Mouse (Mus musculus): Measurements from ENCODE around the gene Tmem201. TPM values are rescaled to one million over a fixed set of nuclear protein-coding genes. Genes with fewer than 3 reads are reported as not detected.
A peak's percentile ranks its signal among the peaks of the same experiment; 100 is the strongest.

Tmem201 gene
- total and polyA plus RNA-seq, 2 experiments from 2014 or later, result 48.5 to 67.8 TPM

DNA sequence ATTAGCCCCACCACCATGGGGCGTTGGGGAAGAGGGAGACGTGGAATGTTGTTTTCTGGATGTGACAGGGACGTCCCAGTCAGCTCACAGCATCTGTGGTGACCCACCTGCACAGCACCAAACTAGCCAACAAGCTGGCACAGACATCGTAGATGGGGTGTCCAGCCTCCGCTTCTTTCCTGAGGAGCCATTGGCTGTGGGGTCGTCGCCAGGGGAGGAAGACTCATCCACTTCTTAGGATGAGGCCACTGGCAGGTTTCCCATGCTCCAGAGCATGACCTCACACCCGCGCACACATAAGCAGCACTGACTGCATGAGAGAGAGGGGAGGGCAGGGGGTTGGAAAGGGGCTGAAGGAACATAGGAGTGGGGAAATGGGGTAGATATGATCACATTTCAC lies 42.1 kb upstream of the Tmem201 start:
- Histone ChIP-seq H3K4me3 (ENCODE audit: low read depth, low read length) (no peak overlapping the region), H3K36me3 (ENCODE audit: insufficient read depth, low read length) (no peaks in the 10 kb centered on the region), H3K4me1 (ENCODE audit: insufficient read depth, low read length) (no peaks in the 10 kb centered on the region), H3K9me3 (ENCODE audit: low read length) (no peaks in the 10 kb centered on the region), H3K27me3 (ENCODE audit: insufficient read depth, low read length) (no peaks in the 10 kb centered on the region), H3K27ac (ENCODE audit: low read depth, low read length) (no peak overlapping the region), H3K9ac (replicated peaks; ENCODE audit: low read length, poor library complexity, severe bottlenecking) (no peak overlapping the region), H3K4me2 (ENCODE audit: low read depth, low read length, poor library complexity, severe bottlenecking) (no peak overlapping the region)
- no peak for DNase-seq (ENCODE audit: low spot score)
- WGBS, result 78% methylated on average over 9 of the region's 9 CpGs
- no peak for TF ChIP-seq CTCF (IDR thresholded peaks at IDR 0.05)
- ATAC-seq (ENCODE audit: low FRiP score), result no peak

DNA sequence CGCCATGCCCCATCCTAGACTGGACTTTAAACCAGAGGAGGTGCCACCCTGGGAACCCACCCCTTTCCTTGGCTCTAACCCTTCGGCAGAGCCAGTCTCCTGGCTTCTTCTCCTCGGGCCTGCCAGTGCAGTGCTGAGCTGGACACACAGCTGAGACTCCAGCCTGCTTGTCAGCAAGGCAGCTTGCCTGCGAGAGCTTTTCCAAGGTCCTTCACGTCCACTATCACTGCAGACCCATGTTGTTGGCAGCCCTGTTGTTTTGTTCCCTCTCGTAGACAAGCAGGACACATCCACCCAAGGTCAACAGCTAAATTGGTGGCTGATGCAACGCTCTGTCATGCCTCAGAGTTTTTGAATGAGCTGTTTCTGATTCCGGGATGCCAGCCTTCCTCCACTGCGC lies 39.3 kb upstream of the Tmem201 start:
- TF ChIP-seq CTCF (IDR thresholded peaks at IDR 0.05), result no peak
- 79% methylated on average over 9 of the region's 9 CpGs for WGBS

DNA sequence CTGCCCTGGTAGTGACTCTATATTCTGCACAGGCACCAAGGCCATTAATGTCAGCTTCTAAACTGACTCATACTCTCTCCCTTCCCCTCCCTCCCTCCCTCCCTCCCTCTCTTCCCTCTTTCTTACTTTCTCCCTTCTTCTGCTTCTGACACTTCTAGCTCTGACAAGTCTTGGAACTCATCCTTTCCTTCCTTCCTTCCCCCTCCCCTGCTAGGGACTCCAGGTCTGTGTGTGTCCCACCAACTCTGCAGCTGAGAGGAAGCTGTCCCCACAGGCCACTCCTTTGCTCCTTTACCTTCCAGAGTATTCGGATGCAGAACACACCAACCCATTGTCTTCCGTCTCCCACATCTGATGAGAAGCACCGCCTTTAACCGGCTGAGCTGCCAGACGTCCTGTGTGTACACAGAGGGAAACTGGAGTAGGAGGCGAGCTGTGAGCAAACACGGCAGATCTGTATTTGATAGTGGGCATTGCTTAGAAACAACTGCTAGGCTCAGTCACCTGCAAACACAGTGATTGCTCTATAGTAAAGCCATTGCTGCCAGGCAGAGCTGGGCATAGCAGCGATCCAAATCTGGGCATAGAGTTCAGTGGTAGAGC lies 38.0 kb upstream of the Tmem201 start:
- DNase-seq (ENCODE audit: low spot score), result no peak
- 34% methylated on average over 8 of the region's 8 CpGs for WGBS

More for the DNA sequence above, 39.3 kb upstream of the Tmem201 start:
- DNase-seq (ENCODE audit: low spot score) (no peak), ATAC-seq (ENCODE audit: low FRiP score) (no peak)
- Histone ChIP-seq H3K9ac (replicated peaks; ENCODE audit: low read length, poor library complexity, severe bottlenecking) (no peak overlapping the region), H3K36me3 (ENCODE audit: insufficient read depth, low read length) (no peaks in the 10 kb centered on the region), H3K4me3 (ENCODE audit: low read depth, low read length) (no peak overlapping the region), H3K4me1 (ENCODE audit: insufficient read depth, low read length) (0 out of 2 replicates have a peak, but pooled peaks cover 3% of the 10 kb centered on the region), H3K4me2 (ENCODE audit: low read depth, low read length, poor library complexity, severe bottlenecking) (no peak overlapping the region), H3K9me3 (ENCODE audit: low read length) (no peaks in the 10 kb centered on the region), H3K27me3 (ENCODE audit: insufficient read depth, low read length) (no peaks in the 10 kb centered on the region), H3K27ac (ENCODE audit: low read depth, low read length) (no peak overlapping the region)

DNA sequence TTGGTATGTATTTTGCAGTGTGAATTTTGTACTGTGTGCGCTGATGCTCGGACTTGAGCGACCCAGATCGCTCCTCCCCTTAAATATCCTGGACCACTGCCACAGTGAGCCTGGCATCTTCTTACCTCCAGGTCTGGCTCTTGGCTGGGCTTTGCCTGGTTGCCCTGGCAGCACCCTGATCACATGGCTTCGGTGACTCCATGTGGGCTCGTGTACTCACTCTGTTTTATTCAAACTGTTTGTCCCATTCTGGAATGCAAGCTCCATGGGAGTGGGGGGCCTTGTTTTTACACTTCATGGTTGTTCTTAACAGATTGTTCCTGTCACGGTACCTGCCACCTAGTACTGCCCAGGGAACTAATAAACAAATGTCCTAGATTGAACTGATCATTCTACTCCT lies 37.5 kb upstream of the Tmem201 start:
- Histone ChIP-seq H3K9me3 (ENCODE audit: low read length) (no peaks in the 10 kb centered on the region), H3K4me2 (ENCODE audit: low read depth, low read length, poor library complexity, severe bottlenecking) (no peak overlapping the region), H3K36me3 (ENCODE audit: insufficient read depth, low read length) (no peaks in the 10 kb centered on the region), H3K27ac (ENCODE audit: low read depth, low read length) (no peak overlapping the region), H3K4me1 (ENCODE audit: insufficient read depth, low read length) (0 out of 2 replicates have a peak, but pooled peaks cover 3% of the 10 kb centered on the region), H3K27me3 (ENCODE audit: insufficient read depth, low read length) (no peaks in the 10 kb centered on the region), H3K9ac (replicated peaks; ENCODE audit: low read length, poor library complexity, severe bottlenecking) (no peak overlapping the region), H3K4me3 (ENCODE audit: low read depth, low read length) (no peak overlapping the region)
- DNase-seq (ENCODE audit: low spot score) (peak; percentile 52), ATAC-seq (ENCODE audit: low FRiP score) (no peak)
- WGBS, result 66% methylated on average over 7 of the region's 7 CpGs
- TF ChIP-seq CTCF (IDR thresholded peaks at IDR 0.05), result no peak

More for the DNA sequence above, 38.0 kb upstream of the Tmem201 start:
- 0 out of 2 replicates have a peak, but pooled peaks cover 3% of the 10 kb centered on the region for H3K4me1 ChIP-seq (ENCODE audit: insufficient read depth, low read length)
- no peak for ATAC-seq (ENCODE audit: low FRiP score)
- no peak overlapping the region for H3K9ac ChIP-seq (replicated peaks; ENCODE audit: low read length, poor library complexity, severe bottlenecking)
- H3K9me3 ChIP-seq (ENCODE audit: low read length), result no peaks in the 10 kb centered on the region
- no peak for TF ChIP-seq CTCF (IDR thresholded peaks at IDR 0.05)
- no peaks in the 10 kb centered on the region for H3K36me3 ChIP-seq (ENCODE audit: insufficient read depth, low read length)
- H3K4me3 ChIP-seq (ENCODE audit: low read depth, low read length), result no peak overlapping the region
- no peaks in the 10 kb centered on the region for H3K27me3 ChIP-seq (ENCODE audit: insufficient read depth, low read length)
- H3K4me2 ChIP-seq (ENCODE audit: low read depth, low read length, poor library complexity, severe bottlenecking), result no peak overlapping the region
- H3K27ac ChIP-seq (ENCODE audit: low read depth, low read length), result no peak overlapping the region

DNA sequence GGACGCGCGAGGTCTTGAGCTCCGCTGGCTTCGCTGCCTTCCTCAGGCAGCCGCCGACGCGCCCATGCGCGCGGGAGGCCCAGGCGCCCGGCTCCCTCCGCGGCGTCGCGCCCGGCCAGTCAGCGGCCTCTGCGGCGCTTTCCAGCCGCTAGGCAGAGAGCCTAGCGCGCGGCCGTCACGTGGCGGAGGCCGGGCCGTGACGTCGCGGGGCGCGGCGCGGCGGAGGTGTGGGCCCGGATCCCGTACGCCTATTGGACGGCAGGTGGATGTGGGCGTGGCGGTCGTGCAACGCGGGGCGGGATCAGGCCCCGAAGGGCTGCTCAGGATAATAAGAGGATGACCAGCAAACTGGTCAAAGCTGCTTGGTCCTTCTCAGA lies 36.2 kb upstream of the Tmem201 start, which contains the start of gene Slc25a33:
TSS of gene Slc25a33 (minus strand) at position 184 of the 377 bp plus-strand sequence.
- Histone ChIP-seq H3K4me1 (ENCODE audit: insufficient read depth, low read length) (0 out of 2 replicates have a peak, but pooled peaks cover 3% of the 10 kb centered on the region), H3K27me3 (ENCODE audit: insufficient read depth, low read length) (no peaks in the 10 kb centered on the region), H3K9me3 (ENCODE audit: low read length) (no peaks in the 10 kb centered on the region), H3K36me3 (ENCODE audit: insufficient read depth, low read length) (no peaks in the 10 kb centered on the region), H3K9ac (replicated peaks; ENCODE audit: low read length, poor library complexity, severe bottlenecking) (peak within 1 kb of the TSS; percentile 66), H3K4me2 (ENCODE audit: low read depth, low read length, poor library complexity, severe bottlenecking) (peak within 1 kb of the TSS; percentile 99), H3K4me3 (ENCODE audit: low read depth, low read length) (peak within 1 kb of the TSS; percentile 58), H3K27ac (ENCODE audit: low read depth, low read length) (peak within 1 kb of the TSS; percentile 69)
- 2% methylated on average over 33 of the region's 51 CpGs for WGBS
- no peak for TF ChIP-seq CTCF (IDR thresholded peaks at IDR 0.05)
- DNase-seq (ENCODE audit: low spot score), result peak; percentile 95
- peak; percentile 98 for ATAC-seq (ENCODE audit: low FRiP score)

DNA sequence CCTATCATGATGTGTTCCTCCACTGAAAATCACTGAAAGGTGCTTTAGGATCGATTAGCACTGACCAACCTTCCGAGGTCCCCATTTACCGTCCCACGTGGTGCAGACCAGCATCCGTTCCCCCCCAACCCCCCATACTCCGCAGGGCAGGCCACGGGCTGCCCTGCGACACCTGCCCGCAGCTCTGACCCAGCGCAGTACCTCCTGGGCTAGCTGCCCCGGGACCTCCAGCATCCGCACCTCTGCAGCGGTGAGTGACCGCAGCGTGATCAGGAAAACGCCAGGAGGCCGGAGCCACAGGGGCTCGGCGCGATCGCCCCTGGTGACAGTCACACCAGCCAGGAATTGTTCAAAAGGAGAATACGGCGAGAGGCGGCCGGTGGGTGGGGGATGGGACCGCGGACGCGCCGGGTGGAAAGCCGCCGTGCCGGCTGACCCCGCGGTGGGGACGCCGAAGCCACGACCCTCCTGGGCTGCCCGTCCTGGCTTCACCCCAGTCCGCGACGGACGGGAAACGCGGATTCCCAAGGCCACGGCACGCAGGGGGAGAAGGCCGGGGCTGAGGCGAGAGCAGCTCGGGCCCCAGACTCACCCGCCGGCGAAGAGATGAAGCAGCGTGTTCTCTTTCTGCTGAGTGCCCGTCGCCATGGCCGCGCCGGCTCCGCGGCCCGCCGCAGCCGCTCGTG lies 35.7 kb upstream of the Tmem201 start:
- WGBS, result 1% methylated on average over 53 of the region's 65 CpGs
- H3K36me3 ChIP-seq (ENCODE audit: insufficient read depth, low read length), result no peaks in the 10 kb centered on the region
- peak overlapping the region; percentile 99 for H3K4me2 ChIP-seq (ENCODE audit: low read depth, low read length, poor library complexity, severe bottlenecking)
- ATAC-seq (ENCODE audit: low FRiP score), result peak; percentile 76
- H3K27ac ChIP-seq (ENCODE audit: low read depth, low read length), result peak overlapping the region; percentile 69
- no peaks in the 10 kb centered on the region for H3K27me3 ChIP-seq (ENCODE audit: insufficient read depth, low read length)
- DNase-seq (ENCODE audit: low spot score), result peak; percentile 14
- peak overlapping the region; percentile 66 for H3K9ac ChIP-seq (replicated peaks; ENCODE audit: low read length, poor library complexity, severe bottlenecking)
- H3K4me3 ChIP-seq (ENCODE audit: low read depth, low read length), result peak overlapping the region; percentile 58
- no peak for TF ChIP-seq CTCF (IDR thresholded peaks at IDR 0.05)
- no peaks in the 10 kb centered on the region for H3K9me3 ChIP-seq (ENCODE audit: low read length)
- H3K4me1 ChIP-seq (ENCODE audit: insufficient read depth, low read length), result 0 out of 2 replicates have a peak, but pooled peaks cover 3% of the 10 kb centered on the region
